Mouse (Mus musculus): ENCODE measurements around the gene Gm45716. TPM values are rescaled to one million over a fixed set of nuclear protein-coding genes. Genes with fewer than 3 reads are reported as not detected.

Gm45716 gene
- polyA plus RNA-seq, 1 experiment from 2014 or later = 7.3 TPM

- H3K9me3 ChIP-seq (ENCODE audit: control insufficient read depth, low read length) = no peaks in the 10 kb centered on the region
- H3K36me3 ChIP-seq (ENCODE audit: control insufficient read depth, insufficient read depth, low read length) = no peaks in the 10 kb centered on the region
- H3K4me3 ChIP-seq (ENCODE audit: low read depth, low read length) = no peak overlapping the region
- H3K9ac ChIP-seq (ENCODE audit: low read depth, low read length) = no peak overlapping the region
- 63% methylated on average over 11 of the region's 11 CpGs for whole genome bisulfite sequencing
- H3K27ac ChIP-seq (ENCODE audit: low read depth, low read length) = no peak overlapping the region
- H3K4me2 ChIP-seq = no peak overlapping the region
- DNase-seq (ENCODE audit: low spot score) = no peak
- no peaks in the 10 kb centered on the region for H3K27me3 ChIP-seq (replicated peaks; ENCODE audit: control insufficient read depth, insufficient read depth, low read length)
- H3K4me1 ChIP-seq (replicated peaks; ENCODE audit: control insufficient read depth, insufficient read depth, low read length) = no peaks in the 10 kb centered on the region
- ATAC-seq (replicated peaks; ENCODE audit: low FRiP score) = no peak
Measured at GRCm38 (mm10) chr11:90195756-90196520, 8.5 kb downstream of the Gm45716 start.

- Histone ChIP-seq H3K4me1 (replicated peaks; ENCODE audit: control insufficient read depth, insufficient read depth, low read length) (no peaks in the 10 kb centered on the region), H3K27me3 (replicated peaks; ENCODE audit: control insufficient read depth, insufficient read depth, low read length) (no peaks in the 10 kb centered on the region), H3K27ac (ENCODE audit: low read depth, low read length) (no peak overlapping the region), H3K9me3 (ENCODE audit: control insufficient read depth, low read length) (no peaks in the 10 kb centered on the region), H3K36me3 (ENCODE audit: control insufficient read depth, insufficient read depth, low read length) (no peaks in the 10 kb centered on the region), H3K9ac (ENCODE audit: low read depth, low read length) (no peak overlapping the region), H3K4me2 (no peak overlapping the region), H3K4me3 (ENCODE audit: low read depth, low read length) (no peak overlapping the region)
- DNase-seq (ENCODE audit: low spot score) = no peak
- 71% methylated on average over 12 of the region's 12 CpGs for WGBS
- no peak for ATAC-seq (replicated peaks; ENCODE audit: low FRiP score)
Measured at GRCm38 (mm10) chr11:90196521-90197215, 9.2 kb downstream of the Gm45716 start.

- H3K36me3 ChIP-seq (ENCODE audit: control insufficient read depth, insufficient read depth, low read length) = no peaks in the 10 kb centered on the region
- no peak overlapping the region for H3K4me2 ChIP-seq
- H3K4me1 ChIP-seq (replicated peaks; ENCODE audit: control insufficient read depth, insufficient read depth, low read length) = no peaks in the 10 kb centered on the region
- no peak for ATAC-seq (replicated peaks; ENCODE audit: low FRiP score)
- no peak overlapping the region for H3K27ac ChIP-seq (ENCODE audit: low read depth, low read length)
- no peak overlapping the region for H3K9ac ChIP-seq (ENCODE audit: low read depth, low read length)
- H3K9me3 ChIP-seq (ENCODE audit: control insufficient read depth, low read length) = no peaks in the 10 kb centered on the region
- no peaks in the 10 kb centered on the region for H3K27me3 ChIP-seq (replicated peaks; ENCODE audit: control insufficient read depth, insufficient read depth, low read length)
- 65% methylated on average over 5 of the region's 5 CpGs for WGBS
- H3K4me3 ChIP-seq (ENCODE audit: low read depth, low read length) = no peak overlapping the region
- no peak for DNase-seq (ENCODE audit: low spot score)
Measured at GRCm38 (mm10) chr11:90198048-90198447, 10.6 kb downstream of the Gm45716 start.

GRCm38 (mm10) chr11:90200826-90201225, 13.3 kb downstream of the Gm45716 start:
- Histone ChIP-seq H3K4me1 (replicated peaks; ENCODE audit: control insufficient read depth, insufficient read depth, low read length) (no peaks in the 10 kb centered on the region), H3K4me2 (no peak overlapping the region), H3K27ac (ENCODE audit: low read depth, low read length) (no peak overlapping the region), H3K9me3 (ENCODE audit: control insufficient read depth, low read length) (no peaks in the 10 kb centered on the region), H3K4me3 (ENCODE audit: low read depth, low read length) (no peak overlapping the region), H3K9ac (ENCODE audit: low read depth, low read length) (no peak overlapping the region), H3K27me3 (replicated peaks; ENCODE audit: control insufficient read depth, insufficient read depth, low read length) (no peaks in the 10 kb centered on the region), H3K36me3 (ENCODE audit: control insufficient read depth, insufficient read depth, low read length) (no peaks in the 10 kb centered on the region)
- 88% methylated on average over 2 of the region's 2 CpGs for WGBS
- ATAC-seq (replicated peaks; ENCODE audit: low FRiP score) (no peak), DNase-seq (ENCODE audit: low spot score) (no peak)

GRCm38 (mm10) chr11:90214246-90214645, 26.8 kb downstream of the Gm45716 start:
- 75% methylated on average over 7 of the region's 7 CpGs for WGBS
- no peaks in the 10 kb centered on the region for H3K9me3 ChIP-seq (ENCODE audit: control insufficient read depth, low read length)
- H3K27ac ChIP-seq (ENCODE audit: low read depth, low read length) = no peak overlapping the region
- no peak overlapping the region for H3K4me3 ChIP-seq (ENCODE audit: low read depth, low read length)
- no peak overlapping the region for H3K9ac ChIP-seq (ENCODE audit: low read depth, low read length)
- ATAC-seq (replicated peaks; ENCODE audit: low FRiP score) (no peak), DNase-seq (ENCODE audit: low spot score) (no peak)
- H3K4me1 ChIP-seq (replicated peaks; ENCODE audit: control insufficient read depth, insufficient read depth, low read length) = no peaks in the 10 kb centered on the region
- no peak overlapping the region for H3K4me2 ChIP-seq
- H3K27me3 ChIP-seq (replicated peaks; ENCODE audit: control insufficient read depth, insufficient read depth, low read length) = no peaks in the 10 kb centered on the region
- no peaks in the 10 kb centered on the region for H3K36me3 ChIP-seq (ENCODE audit: control insufficient read depth, insufficient read depth, low read length)

GRCm38 (mm10) chr11:90220022-90220645, 32.7 kb downstream of the Gm45716 start:
- no peaks in the 10 kb centered on the region for H3K9me3 ChIP-seq (ENCODE audit: control insufficient read depth, low read length)
- no peaks in the 10 kb centered on the region for H3K27me3 ChIP-seq (replicated peaks; ENCODE audit: control insufficient read depth, insufficient read depth, low read length)
- 31% methylated on average over 6 of the region's 6 CpGs for WGBS
- H3K27ac ChIP-seq (ENCODE audit: low read depth, low read length) = no peak overlapping the region
- peaks cover 6% of the 10 kb centered on the region for H3K4me1 ChIP-seq (replicated peaks; ENCODE audit: control insufficient read depth, insufficient read depth, low read length)
- DNase-seq (ENCODE audit: low spot score) (no peak), ATAC-seq (replicated peaks; ENCODE audit: low FRiP score) (no peak)
- no peak overlapping the region for H3K4me2 ChIP-seq
- no peak overlapping the region for H3K4me3 ChIP-seq (ENCODE audit: low read depth, low read length)
- no peak overlapping the region for H3K9ac ChIP-seq (ENCODE audit: low read depth, low read length)
- no peaks in the 10 kb centered on the region for H3K36me3 ChIP-seq (ENCODE audit: control insufficient read depth, insufficient read depth, low read length)

- H3K9ac ChIP-seq (ENCODE audit: low read depth, low read length) = no peak overlapping the region
- no peak overlapping the region for H3K27ac ChIP-seq (ENCODE audit: low read depth, low read length)
- H3K4me1 ChIP-seq (replicated peaks; ENCODE audit: control insufficient read depth, insufficient read depth, low read length) = peaks cover 9% of the 10 kb centered on the region
- ATAC-seq (replicated peaks; ENCODE audit: low FRiP score) (no peak), DNase-seq (ENCODE audit: low spot score) (no peak)
- H3K27me3 ChIP-seq (replicated peaks; ENCODE audit: control insufficient read depth, insufficient read depth, low read length) = no peaks in the 10 kb centered on the region
- no peak overlapping the region for H3K4me2 ChIP-seq
- no peak overlapping the region for H3K4me3 ChIP-seq (ENCODE audit: low read depth, low read length)
- no peaks in the 10 kb centered on the region for H3K36me3 ChIP-seq (ENCODE audit: control insufficient read depth, insufficient read depth, low read length)
- no peaks in the 10 kb centered on the region for H3K9me3 ChIP-seq (ENCODE audit: control insufficient read depth, low read length)
- 37% methylated on average over 2 of the region's 2 CpGs for WGBS
Measured at GRCm38 (mm10) chr11:90220750-90221149, 33.3 kb downstream of the Gm45716 start.

GRCm38 (mm10) chr11:90224914-90225470, 37.5 kb downstream of the Gm45716 start:
- 19% methylated on average over 11 of the region's 11 CpGs for WGBS
- ATAC-seq (replicated peaks; ENCODE audit: low FRiP score) (peak; percentile 57), DNase-seq (ENCODE audit: low spot score) (no peak)
- Histone ChIP-seq H3K27me3 (replicated peaks; ENCODE audit: control insufficient read depth, insufficient read depth, low read length) (no peaks in the 10 kb centered on the region), H3K9me3 (ENCODE audit: control insufficient read depth, low read length) (no peaks in the 10 kb centered on the region), H3K4me2 (0 out of 2 replicates have a peak overlapping the region, but pooled peaks have one; percentile 22), H3K36me3 (ENCODE audit: control insufficient read depth, insufficient read depth, low read length) (no peaks in the 10 kb centered on the region), H3K4me1 (replicated peaks; ENCODE audit: control insufficient read depth, insufficient read depth, low read length) (peaks cover 9% of the 10 kb centered on the region), H3K9ac (ENCODE audit: low read depth, low read length) (no peak overlapping the region), H3K4me3 (ENCODE audit: low read depth, low read length) (no peak overlapping the region), H3K27ac (ENCODE audit: low read depth, low read length) (no peak overlapping the region)
